Mouse (Mus musculus) cerebellum, adult 9-10 months (tissue): ENCODE results near the gene Spata20.

Experiments
- DNase-seq: peaks from one replicate; pipeline ENCODE4 v3.0.0; 2022

The Spata20 gene

GRCm38 (mm10) chr11:94481963-94482362 lies 4.0 kb downstream of the Spata20 start:
- peak; percentile 46 for DNase-seq

DNA sequence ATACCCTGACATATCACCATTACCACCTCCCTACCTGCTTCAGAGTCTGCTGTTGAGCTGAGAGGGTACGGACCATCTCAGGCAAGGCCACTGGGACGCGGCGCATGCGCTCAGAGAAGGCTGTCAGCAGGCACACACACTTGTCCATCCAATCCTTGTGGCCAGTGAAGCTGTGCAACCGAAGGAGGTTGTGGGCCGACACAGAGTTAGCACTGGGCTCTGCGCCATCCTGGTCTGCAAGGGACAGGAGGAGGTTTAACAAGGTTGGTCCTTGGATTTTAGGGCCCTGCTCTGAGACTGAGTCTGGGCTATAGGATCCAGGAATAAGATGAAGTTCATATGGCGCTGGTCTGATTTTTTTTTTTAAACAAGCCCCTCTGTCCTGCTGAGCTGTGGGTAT lies 5.6 kb downstream of the Spata20 start:
- peak; percentile 27 for DNase-seq

GRCm38 (mm10) chr11:94477651-94478050 lies 8.3 kb downstream of the Spata20 start:
- DNase-seq, result peak; percentile 89

DNA sequence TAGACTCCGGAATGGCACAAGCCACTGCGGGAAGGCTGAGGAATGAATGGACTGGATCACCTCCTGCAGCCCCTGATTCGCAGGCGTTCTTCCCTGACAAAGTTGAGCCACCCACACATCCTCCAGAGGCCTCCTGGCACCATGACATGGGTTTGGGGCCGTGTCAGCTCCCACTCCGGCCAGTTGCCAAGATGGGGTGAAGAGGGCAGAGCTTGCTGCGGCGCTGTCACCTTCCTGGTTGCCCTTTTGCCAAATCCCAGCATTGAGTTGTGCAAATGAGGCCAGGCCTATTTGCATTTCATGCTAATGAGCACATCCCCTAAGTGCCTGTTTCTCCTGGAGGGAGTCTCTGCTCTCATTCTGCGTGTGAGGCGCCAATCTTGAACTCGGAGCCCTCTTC lies 10.3 kb downstream of the Spata20 start:
- DNase-seq, result peak; percentile 50

GRCm38 (mm10) chr11:94474544-94474910 lies 11.5 kb downstream of the Spata20 start:
- no peak for DNase-seq

DNA sequence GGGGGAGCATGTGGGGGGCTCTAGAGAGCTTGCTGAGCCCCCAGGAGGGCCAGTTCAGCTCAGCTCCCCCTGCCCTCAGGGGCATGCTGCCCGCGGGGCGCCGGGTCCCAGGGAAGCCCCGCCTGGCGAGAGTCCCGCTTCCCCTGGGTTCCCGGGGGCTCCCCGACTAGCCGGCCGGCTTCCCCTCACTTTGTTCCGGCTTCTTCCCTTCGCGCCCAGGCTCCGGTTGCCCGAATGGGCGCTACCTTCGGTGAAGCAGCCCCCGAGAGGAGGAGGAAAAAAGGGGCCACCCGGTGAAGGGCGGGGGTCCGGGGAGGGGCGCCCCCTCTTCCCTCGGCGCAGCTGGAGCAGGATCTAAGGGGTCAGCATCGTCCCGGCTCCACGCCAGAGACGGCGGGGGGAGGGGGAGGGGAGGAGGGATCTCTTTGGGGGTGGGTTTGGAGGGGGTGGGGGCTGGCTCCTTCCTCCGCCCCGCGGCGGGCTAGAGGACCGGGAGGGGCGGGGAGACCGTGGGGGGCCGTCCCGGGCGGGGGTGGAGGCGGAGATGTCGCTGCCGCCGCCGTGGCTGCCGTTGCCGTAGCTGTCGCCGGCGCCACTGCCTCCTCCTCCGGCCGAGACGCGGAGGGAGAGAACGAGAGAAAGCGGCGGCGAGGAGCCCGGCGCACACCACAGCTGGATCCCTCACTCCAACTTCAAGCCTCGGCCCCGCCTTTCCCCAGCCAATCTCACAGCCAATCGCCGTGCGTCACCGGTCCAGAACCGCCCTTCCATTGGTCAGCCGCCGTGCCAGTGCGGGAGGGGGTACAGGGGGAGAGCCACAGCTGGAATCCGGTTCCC lies 12.1 kb downstream of the Spata20 start, which contains the start of gene Cacna1g:
Gene Cacna1g, minus strand, starts transcription at position 492 of the 837 bp plus-strand sequence.
- peak; percentile 84 for DNase-seq

DNA sequence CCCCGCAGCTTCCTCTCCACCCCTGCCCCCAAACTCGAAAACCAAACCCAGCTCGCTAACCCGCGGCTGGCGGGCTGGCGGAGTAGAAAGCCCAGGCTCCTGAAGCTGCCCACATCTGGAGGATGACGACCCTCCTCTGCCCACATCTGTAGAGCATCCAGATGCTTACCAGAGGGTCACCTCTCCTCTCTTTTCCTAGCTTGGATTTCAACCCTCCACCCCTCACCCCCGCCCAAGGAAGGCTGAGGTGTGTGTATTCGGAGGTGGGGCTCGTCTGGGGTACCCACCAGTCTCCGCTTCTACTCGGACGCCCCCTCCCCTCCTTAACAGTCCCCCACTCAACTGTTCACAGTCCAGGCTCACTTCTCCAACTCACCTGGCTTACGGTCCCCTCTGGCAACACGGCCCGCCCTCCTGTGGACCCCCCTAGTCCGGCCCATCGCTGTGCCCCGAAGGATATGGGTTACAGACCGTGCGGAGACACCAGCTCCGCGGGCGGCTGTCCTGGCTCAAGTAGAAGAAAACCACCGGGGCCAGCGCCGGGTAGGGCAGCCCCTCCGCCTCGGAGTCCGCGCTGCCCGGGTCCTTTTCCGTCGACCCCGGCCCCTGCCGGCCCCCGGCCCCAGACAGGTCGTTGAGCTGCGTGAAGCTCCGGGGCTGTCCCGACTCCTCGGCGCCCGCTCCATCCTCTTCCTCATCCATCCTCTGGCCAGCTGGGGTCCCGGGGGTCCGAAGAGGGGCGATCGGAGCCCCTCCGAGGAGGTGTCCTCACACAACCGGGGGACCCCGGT lies 12.9 kb downstream of the Spata20 start:
- DNase-seq, result peak; percentile 53

GRCm38 (mm10) chr11:94472585-94472915 lies 13.4 kb downstream of the Spata20 start:
- no peak for DNase-seq

DNA sequence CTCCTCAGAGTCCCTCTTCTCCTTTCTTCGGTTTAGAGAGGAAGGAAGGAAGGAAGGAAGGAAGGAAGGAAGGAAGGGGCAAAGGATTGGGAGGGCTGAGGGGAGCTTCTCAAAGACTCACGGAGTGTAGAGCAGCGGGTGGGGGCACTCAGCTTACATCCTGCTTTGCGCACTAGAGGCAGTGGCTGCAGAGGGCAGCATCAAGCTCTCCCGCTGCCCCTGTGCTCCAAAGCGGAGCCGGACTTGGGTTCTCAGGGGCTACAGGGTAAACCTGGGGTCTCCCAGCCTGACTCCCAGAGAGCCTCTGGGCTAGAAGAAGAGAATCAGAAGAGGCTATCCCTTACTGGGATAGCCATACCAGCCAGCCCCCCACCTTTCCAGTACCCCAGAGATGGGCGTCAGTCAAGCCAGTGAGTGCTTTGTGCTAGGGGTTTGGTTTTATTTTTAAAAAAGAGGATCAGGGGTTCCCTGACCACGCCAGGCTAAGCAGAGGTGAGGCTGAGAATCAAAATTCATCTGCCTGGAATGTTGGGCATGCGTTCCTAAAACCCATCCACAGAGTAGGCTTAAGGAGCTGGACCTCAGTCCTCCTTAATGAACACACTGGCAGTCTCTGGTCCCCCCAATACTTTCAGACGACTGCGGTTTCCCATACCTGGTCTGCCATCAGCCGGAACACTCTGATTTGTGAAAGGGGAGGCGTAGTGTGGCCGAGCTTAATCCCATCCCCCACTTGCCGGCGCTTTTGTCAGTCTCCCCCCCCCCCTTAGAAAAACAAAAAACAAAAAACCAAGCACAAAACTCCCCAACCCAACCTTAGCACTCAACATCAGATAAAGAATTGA lies 14.0 kb downstream of the Spata20 start:
- peak; percentile 43 for DNase-seq

GRCm38 (mm10) chr11:94470391-94470790 lies 15.6 kb downstream of the Spata20 start:
- peak; percentile 21 for DNase-seq

DNA sequence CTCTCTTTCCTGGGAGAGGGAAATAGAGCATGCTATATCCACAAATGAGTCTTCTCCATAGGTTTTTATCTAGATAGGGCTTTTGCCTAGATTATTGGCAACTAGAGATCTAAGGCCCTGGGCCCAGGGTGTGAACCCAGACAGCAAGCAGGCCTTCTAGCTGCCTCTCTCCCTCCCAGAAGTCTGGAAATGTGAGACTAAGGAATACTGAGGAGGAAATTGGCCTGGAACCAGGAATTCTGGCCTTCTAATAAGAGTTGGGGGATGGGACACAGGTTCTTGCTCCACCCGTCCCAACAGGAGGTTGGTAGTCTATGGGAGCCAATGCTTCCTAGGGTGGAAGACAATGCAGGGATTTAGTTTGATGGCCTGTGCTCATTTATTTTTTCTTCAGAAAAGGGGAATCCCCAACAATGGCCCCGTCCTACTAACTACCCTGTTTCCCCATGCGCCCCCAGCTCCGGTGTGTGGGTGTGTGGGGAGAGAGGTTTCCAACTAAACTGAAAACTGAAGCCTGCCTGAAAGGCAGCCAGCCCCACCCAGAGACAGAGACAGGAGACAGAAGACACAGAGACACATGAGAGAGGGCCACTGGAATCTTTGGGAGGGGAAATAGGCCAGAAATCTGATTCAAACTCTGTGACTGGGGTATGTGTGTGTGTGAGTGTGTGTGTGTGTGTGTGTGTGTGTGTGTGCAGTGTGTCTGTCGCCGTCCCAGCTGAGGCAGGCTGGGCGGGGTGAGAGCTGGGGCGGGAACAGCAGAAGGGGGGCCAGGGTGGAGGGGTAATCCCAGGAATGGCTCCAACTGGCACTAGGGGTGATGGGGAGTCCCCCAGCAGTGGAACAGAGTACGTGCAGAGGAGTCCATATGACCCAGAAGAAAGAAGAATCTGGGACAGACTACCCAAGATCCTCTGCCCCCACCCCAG lies 16.6 kb downstream of the Spata20 start:
- DNase-seq, result peak; percentile 49

DNA sequence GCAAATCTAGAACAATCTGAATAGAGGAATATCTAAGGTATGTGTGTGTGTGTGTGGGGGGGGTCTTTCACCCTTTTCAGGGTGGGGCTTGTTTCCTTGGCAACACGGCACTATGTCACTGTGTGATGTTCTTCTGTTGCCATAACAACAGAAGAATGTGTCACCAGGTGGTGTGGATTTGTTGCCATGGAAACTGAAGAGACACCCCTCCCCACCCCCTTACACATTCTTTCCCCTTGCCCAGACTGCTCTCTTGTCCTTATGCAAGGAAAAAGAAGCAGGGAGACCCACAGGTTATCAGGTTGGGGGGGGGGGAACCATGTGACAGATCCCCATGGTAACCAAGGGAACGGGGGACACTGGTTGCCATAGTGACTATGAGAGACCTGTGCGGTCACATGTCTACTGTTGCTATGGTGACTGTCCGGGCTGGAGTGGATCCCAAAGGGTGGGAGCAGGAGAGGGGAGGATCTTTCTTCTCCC lies 17.4 kb downstream of the Spata20 start:
- peak; percentile 72 for DNase-seq

DNA sequence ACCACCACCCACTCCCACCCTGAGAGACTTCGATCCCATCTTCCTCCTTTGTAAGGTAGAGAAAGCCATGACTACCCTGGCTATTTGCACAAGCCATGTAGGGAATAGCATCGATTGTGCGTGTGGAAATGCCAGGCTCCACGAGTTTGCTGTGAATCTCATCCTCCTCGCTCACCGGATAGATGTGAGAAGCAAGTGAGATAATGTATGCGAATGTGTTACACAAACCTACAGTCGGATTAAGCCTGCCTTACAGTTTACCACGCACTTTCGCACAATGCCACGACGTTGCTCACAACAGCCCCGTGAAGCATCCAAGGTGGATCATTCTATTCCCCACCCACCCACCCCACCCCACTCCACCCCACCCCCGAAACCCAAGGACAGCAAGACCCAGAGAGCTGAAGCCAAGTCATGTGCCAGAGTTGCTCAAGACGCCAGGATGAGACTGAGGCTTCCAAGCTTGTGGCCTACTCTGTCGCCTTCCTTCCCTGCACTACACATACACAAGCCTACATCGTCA lies 19.6 kb downstream of the Spata20 start:
- DNase-seq, result no peak

DNA sequence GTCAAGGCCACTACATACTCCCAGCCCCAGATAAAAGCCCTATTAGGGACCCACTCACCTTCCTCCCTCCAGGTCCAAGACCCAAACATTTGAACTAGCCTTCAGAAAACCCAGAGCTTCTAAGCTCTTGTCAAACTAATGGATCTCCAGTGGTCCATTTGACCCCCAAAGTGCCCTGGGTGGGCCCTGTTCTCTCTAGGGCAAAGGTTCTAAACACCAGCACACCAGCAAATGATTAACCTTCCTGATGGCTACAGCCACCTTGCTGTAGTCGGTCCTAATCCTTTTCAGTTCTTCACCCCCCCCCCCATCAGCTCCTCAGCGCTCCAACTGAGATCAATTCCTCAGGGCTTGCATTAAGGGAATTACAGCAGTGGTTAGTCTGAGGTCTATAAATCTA lies 21.8 kb downstream of the Spata20 start:
- DNase-seq, result no peak

GRCm38 (mm10) chr11:94461856-94462255 lies 24.1 kb downstream of the Spata20 start:
- no peak for DNase-seq

GRCm38 (mm10) chr11:94457001-94457400 lies 29.0 kb downstream of the Spata20 start:
- DNase-seq, result no peak

GRCm38 (mm10) chr11:94456347-94456746 lies 29.6 kb downstream of the Spata20 start:
- DNase-seq, result no peak

- DNase-seq, result no peak
Measured at GRCm38 (mm10) chr11:94455161-94455820, 30.7 kb downstream of the Spata20 start.

- no peak for DNase-seq
Measured at GRCm38 (mm10) chr11:94454756-94455155, 31.2 kb downstream of the Spata20 start.

- no peak for DNase-seq
Measured at GRCm38 (mm10) chr11:94451091-94451773, 34.7 kb downstream of the Spata20 start.
